Mouse (Mus musculus) G1E (cell line): ENCODE measurements around the gene Ulk4.

Source experiments
- CTCF ChIP-seq: IDR thresholded peaks from 2 replicates; pipeline ENCODE4 v1.5.1; 2012; ENCODE audit warnings: low read depth, low read length, inconsistent platforms, mixed read lengths
- GATA1 ChIP-seq: IDR thresholded peaks from 2 replicates; pipeline ENCODE4 v1.6.1; 2012; ENCODE audit warnings: borderline replicate concordance, low read length, inconsistent platforms, mixed read lengths
- POLR2AphosphoS5 ChIP-seq: IDR thresholded peaks from 2 replicates; pipeline ENCODE4 v1.6.1; 2012; ENCODE audit warnings: low read depth, low read length, inconsistent platforms; ENCODE audit not compliant: insufficient replicate concordance

DNA sequence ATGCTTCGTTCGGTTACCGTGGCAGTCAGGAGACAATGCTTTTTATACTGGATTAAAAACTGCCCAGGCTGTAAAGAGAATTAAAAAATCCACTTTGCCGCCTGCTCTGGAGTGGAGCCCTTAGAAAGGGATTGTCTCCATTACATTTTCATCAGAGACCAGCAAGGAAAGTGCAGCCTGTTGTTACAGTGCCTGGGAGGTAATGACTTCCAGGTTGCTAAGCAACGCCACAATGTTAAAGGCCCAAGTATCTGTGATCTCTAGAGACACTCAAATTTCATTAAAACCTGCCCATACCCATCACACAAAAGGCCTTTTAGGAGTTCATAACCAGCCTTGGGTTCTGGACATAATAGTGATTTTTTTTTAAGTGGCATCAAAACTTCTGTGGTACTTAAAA, 239.0 kb downstream of the Ulk4 start:
- TF ChIP-seq CTCF (no peak), POLR2AphosphoS5 (no peak), GATA1 (no peak)
